Mouse (Mus musculus) frontal cortex, adult 2 months (tissue): ENCODE data around the gene Olfr136. TPM values are rescaled to one million over a fixed set of nuclear protein-coding genes. Genes with fewer than 3 reads are reported as not detected.

Experiments used
- DNase-seq, 2 experiments: peaks; one replicate each; pipeline ENCODE4 v3.0.0; 2022; ENCODE audit warnings: low spot score in 1 of 2; ENCODE audit errors: extremely low spot score in 1 of 2
- polyA plus RNA-seq: library from polyadenylated mRNA; depleted of rRNA; stranded (reverse); fragments of >200 nt; gene quantifications from 2 replicates; pipeline ENCODE4 v1.2.3, GENCODE M21; 2012; rRNA removed

The Olfr136 gene
- 0.06 TPM in 1 of 2 replicates, not detected in the other for polyA plus RNA-seq

DNA sequence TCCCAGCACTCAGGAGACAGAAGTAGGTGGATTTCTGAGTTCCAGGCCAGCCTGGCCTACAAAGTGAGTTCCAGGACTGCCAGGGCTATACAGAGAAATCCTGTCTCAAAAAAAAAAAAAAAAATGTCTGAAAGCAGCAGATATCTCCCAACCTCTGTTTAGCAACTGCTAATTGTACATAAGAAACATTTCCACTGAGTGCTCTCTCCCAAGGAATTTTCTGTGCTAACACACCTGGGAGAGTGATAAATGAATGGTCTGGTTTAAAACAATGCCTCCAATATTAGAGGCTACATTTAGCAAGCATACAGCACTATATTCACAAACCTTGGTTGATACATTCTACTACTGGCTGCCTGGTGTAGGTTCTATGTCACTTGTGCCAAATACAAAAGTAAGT lies at the start of gene Olfr136:
TSS of gene Olfr136 (plus strand) at position 301 of the 400 bp plus-strand sequence.
- no peak for DNase-seq

GRCm38 (mm10) chr17:38307470-38307869 lies 22.2 kb upstream of the Olfr136 start, which contains the start of gene Olfr137:
Gene Olfr137 (minus strand): TSS chr17:38307570.
- DNase-seq: no peak

Other genes with a start within 250 kb of the Olfr136 start
- 0.16 and 0.17 TPM in 2 replicates for gene Olfr131, start 241.1 kb upstream of the Olfr136 start, polyA plus RNA-seq
- gene Olfr132, start 195.3 kb upstream of the Olfr136 start, polyA plus RNA-seq: not detected in 2 replicates
- gene Olfr133, start 184.6 kb upstream of the Olfr136 start, polyA plus RNA-seq: not detected in 2 replicates
- not detected in 2 replicates for gene Olfr134, start 158.4 kb upstream of the Olfr136 start, polyA plus RNA-seq
- not detected in 2 replicates for gene Olfr135, start 125.5 kb upstream of the Olfr136 start, polyA plus RNA-seq
- not detected in 2 replicates for gene Olfr138, start 68.8 kb upstream of the Olfr136 start, polyA plus RNA-seq
- not detected in 2 replicates for gene Olfr137, start 22.3 kb upstream of the Olfr136 start, polyA plus RNA-seq
- not detected in 2 replicates for gene Esp36, start 90.4 kb downstream of the Olfr136 start, polyA plus RNA-seq
- not detected in 2 replicates for gene Esp34, start 224.4 kb downstream of the Olfr136 start, polyA plus RNA-seq